Mouse (Mus musculus) midbrain, embryonic 14.5 days (tissue): ENCODE measurements around the gene Ercc6l2. TPM values are rescaled to one million over a fixed set of nuclear protein-coding genes. Genes with fewer than 3 reads are reported as not detected.

ENCODE experiments used
- ATAC-seq: fragments of 200-750 bp; cut with Nextera tagmentation; 2 replicates; pipeline ENCODE4 v1.8.0; 2017; ENCODE audit warnings: moderate number of reproducible peaks, moderate library complexity; ENCODE audit not compliant: low FRiP score, low TSS enrichment
- DNase-seq: peaks from one replicate; pipeline ENCODE4 v3.0.0-alpha.2; 2015
- H3K27ac ChIP-seq: fragments of 300-500 bp; sonication (generic); replicated peaks from 2 replicates; pipeline ENCODE4 v1.5.1; 2014; ENCODE audit warnings: mild to moderate bottlenecking, low read depth, low read length, moderate library complexity
- H3K27me3 ChIP-seq: fragments of 300-500 bp; sonication (generic); 2 replicates; pipeline ENCODE4 v1.6.1; 2014; ENCODE audit warnings: low read length, control low read depth, mixed read lengths; ENCODE audit not compliant: control insufficient read depth, insufficient read depth
- H3K36me3 ChIP-seq: fragments of 300-500 bp; sonication (generic); 2 replicates; pipeline ENCODE4 v1.6.1; 2014; ENCODE audit warnings: low read length, control low read depth; ENCODE audit not compliant: control insufficient read depth, insufficient read depth
- H3K4me1 ChIP-seq: fragments of 300-500 bp; sonication (generic); 2 replicates; pipeline ENCODE4 v1.6.1; 2014; ENCODE audit warnings: mild to moderate bottlenecking, antibody characterized with exemption, low read length, control low read depth; ENCODE audit not compliant: control insufficient read depth, insufficient read depth
- H3K4me2 ChIP-seq: fragments of 300-500 bp; sonication (generic); 2 replicates; pipeline ENCODE4 v1.6.1; 2014; ENCODE audit warnings: mild to moderate bottlenecking, low read length, moderate library complexity
- H3K4me3 ChIP-seq: fragments of 300-500 bp; sonication (generic); replicated peaks from 2 replicates; pipeline ENCODE4 v1.5.1; 2014; ENCODE audit warnings: low read depth, low read length
- H3K9ac ChIP-seq: fragments of 300-500 bp; sonication (generic); replicated peaks from 2 replicates; pipeline ENCODE4 v1.6.1; 2014; ENCODE audit warnings: mild to moderate bottlenecking, low read length, moderate library complexity
- H3K9me3 ChIP-seq: fragments of 300-500 bp; sonication (generic); 2 replicates; pipeline ENCODE4 v1.6.1; 2016; ENCODE audit warnings: low read length, control low read depth, mixed read lengths; ENCODE audit not compliant: control insufficient read depth
- WGBS: fragments of 180-500 bp; shearing (Covaris S2); extraction: QIAGEN DNeasy Blood & Tissue Kit; methylation state at CpG from one replicate; pipeline ENCODE4 v1.1.7; 2014; 5-methylcytosine and 5-hydroxymethylcytosine counted together
- polyA plus RNA-seq: library from polyadenylated mRNA; unstranded; fragments of >200 nt; fragmentation: Nextera tagmentation; extraction: Ambion mirVana; gene quantifications from 2 replicates; pipeline ENCODE4 v1.2.1, GENCODE M21; 2014

The Ercc6l2 gene
- polyA plus RNA-seq, 1 experiment from 2014 or later, result 18.7 TPM

- H3K4me2 ChIP-seq, result no peak overlapping the region
- 64% methylated on average over 10 of the region's 10 CpGs for WGBS
- DNase-seq, result no peak
- H3K4me3 ChIP-seq, result no peak overlapping the region
- H3K9me3 ChIP-seq, result no peaks in the 10 kb centered on the region
- no peak for ATAC-seq
- no peak overlapping the region for H3K27ac ChIP-seq
- H3K27me3 ChIP-seq, result peaks cover 6% of the 10 kb centered on the region
- no peaks in the 10 kb centered on the region for H3K36me3 ChIP-seq
- no peaks in the 10 kb centered on the region for H3K4me1 ChIP-seq
- H3K9ac ChIP-seq, result no peak overlapping the region
Observed at GRCm38 (mm10) chr13:63930525-63930924, 115.5 kb downstream of the Ercc6l2 start.

- Histone ChIP-seq H3K27me3 (peaks cover 33% of the 10 kb centered on the region; the same call in 1 of the 2 replicates), H3K36me3 (no peaks in the 10 kb centered on the region), H3K4me3 (no peak overlapping the region), H3K4me1 (no peaks in the 10 kb centered on the region), H3K9ac (no peak overlapping the region), H3K9me3 (no peaks in the 10 kb centered on the region), H3K4me2 (no peak overlapping the region), H3K27ac (no peak overlapping the region)
- 90% methylated on average over 9 of the region's 9 CpGs for WGBS
- DNase-seq (no peak), ATAC-seq (no peak)
Observed at GRCm38 (mm10) chr13:63936369-63936768, 121.3 kb downstream of the Ercc6l2 start.

GRCm38 (mm10) chr13:63940257-63940656, 125.2 kb downstream of the Ercc6l2 start:
- no peak for DNase-seq
- ATAC-seq, result no peak
- Histone ChIP-seq H3K27ac (no peak overlapping the region), H3K4me1 (peaks cover 8% of the 10 kb centered on the region), H3K9ac (no peak overlapping the region), H3K27me3 (peaks cover 63% of the 10 kb centered on the region), H3K9me3 (no peaks in the 10 kb centered on the region), H3K4me2 (no peak overlapping the region), H3K4me3 (no peak overlapping the region), H3K36me3 (no peaks in the 10 kb centered on the region)
- WGBS, result 89% methylated on average over 1 of the region's 1 CpGs

GRCm38 (mm10) chr13:63941170-63941569, 126.1 kb downstream of the Ercc6l2 start:
- no peak for ATAC-seq
- Histone ChIP-seq H3K27me3 (peaks cover 64% of the 10 kb centered on the region), H3K4me2 (no peak overlapping the region), H3K36me3 (no peaks in the 10 kb centered on the region), H3K4me3 (no peak overlapping the region), H3K9ac (no peak overlapping the region), H3K9me3 (no peaks in the 10 kb centered on the region), H3K4me1 (peaks cover 8% of the 10 kb centered on the region), H3K27ac (no peak overlapping the region)
- 92% methylated on average over 4 of the region's 4 CpGs for WGBS
- DNase-seq, result no peak

GRCm38 (mm10) chr13:63943605-63944004, 128.6 kb downstream of the Ercc6l2 start:
- no peak overlapping the region for H3K4me2 ChIP-seq
- no peaks in the 10 kb centered on the region for H3K9me3 ChIP-seq
- H3K9ac ChIP-seq, result no peak overlapping the region
- H3K4me1 ChIP-seq, result peaks cover 8% of the 10 kb centered on the region
- no peak overlapping the region for H3K4me3 ChIP-seq
- no peaks in the 10 kb centered on the region for H3K36me3 ChIP-seq
- no peak for ATAC-seq
- DNase-seq, result no peak
- peaks cover 74% of the 10 kb centered on the region for H3K27me3 ChIP-seq
- 84% methylated on average over 7 of the region's 7 CpGs for WGBS
- H3K27ac ChIP-seq, result no peak overlapping the region

- Histone ChIP-seq H3K9me3 (no peaks in the 10 kb centered on the region), H3K27ac (no peak overlapping the region), H3K36me3 (no peaks in the 10 kb centered on the region), H3K4me2 (no peak overlapping the region), H3K9ac (no peak overlapping the region), H3K4me3 (no peak overlapping the region), H3K27me3 (peaks cover 72% of the 10 kb centered on the region), H3K4me1 (peaks cover 8% of the 10 kb centered on the region)
- 6% methylated on average over 13 of the region's 13 CpGs for WGBS
- peak; percentile 34 for DNase-seq
- ATAC-seq, result no peak; the same call in 1 of the 2 replicates
Observed at GRCm38 (mm10) chr13:63944344-63945021, 129.4 kb downstream of the Ercc6l2 start.

Other genes starting within 250 kb of the Ercc6l2 start
- gene Ptch1, start 241.6 kb upstream of the Ercc6l2 start, polyA plus RNA-seq, result 17.4 and 17.8 TPM in 2 replicates